Mouse (Mus musculus) CH12.LX (cell line): ENCODE data around the gene Shisa7.

Source experiments
- E2F4 ChIP-seq: IDR thresholded peaks from 2 replicates; pipeline ENCODE4 v1.6.1; 2011; ENCODE audit warnings: low read depth, low read length, improper control_type of control experiment; ENCODE audit not compliant: insufficient replicate concordance
- EP300 ChIP-seq: IDR thresholded peaks from 2 replicates; pipeline ENCODE4 v1.6.1; 2011; ENCODE audit warnings: low read length, improper control_type of control experiment
- HCFC1 ChIP-seq: IDR thresholded peaks from 2 replicates; pipeline ENCODE4 v1.6.1; 2012; ENCODE audit warnings: low read depth, mild to moderate bottlenecking, inconsistent platforms, low read length, improper control_type of control experiment
- RAD21 ChIP-seq: IDR thresholded peaks from 2 replicates; pipeline ENCODE4 v1.6.1; 2011; ENCODE audit warnings: low read depth, mild to moderate bottlenecking, low read length, improper control_type of control experiment, moderate library complexity

- TF ChIP-seq E2F4, result no peak
- TF ChIP-seq RAD21, result no peak
- TF ChIP-seq HCFC1, result no peak
- no peak for TF ChIP-seq EP300
These were observed 25.6 kb upstream of the Shisa7 start, which contains the start of gene Isoc2b for GRCm38 (mm10) chr7:4870133-4870532.
